Mouse (Mus musculus) intestine, embryonic 16.5 days (tissue): Measurements from ENCODE around the gene Ly6g6c. TPM values are rescaled to one million over a fixed set of nuclear protein-coding genes. Genes with fewer than 3 reads are reported as not detected.
A peak's percentile ranks its signal among the peaks of the same experiment; 100 is the strongest.

Experiments
- ATAC-seq: fragments of 200-750 bp; cut with Nextera tagmentation; 2 replicates; pipeline ENCODE4 v1.8.0; 2017; ENCODE audit warnings: moderate TSS enrichment, moderate library complexity
- H3K27ac ChIP-seq: fragments of 300-500 bp; sonication (generic); 2 replicates; pipeline ENCODE4 v1.5.1; 2014; ENCODE audit warnings: mild to moderate bottlenecking, low read length
- H3K27me3 ChIP-seq: fragments of 300-500 bp; sonication (generic); replicated peaks from 2 replicates; pipeline ENCODE4 v1.6.1; 2014; ENCODE audit warnings: low read length, control low read depth, mixed read lengths; ENCODE audit not compliant: control insufficient read depth, insufficient read depth
- H3K36me3 ChIP-seq: fragments of 300-500 bp; sonication (generic); 2 replicates; pipeline ENCODE4 v1.6.1; 2014; ENCODE audit warnings: low read length, control low read depth; ENCODE audit not compliant: control insufficient read depth, insufficient read depth
- H3K4me1 ChIP-seq: fragments of 300-500 bp; sonication (generic); 2 replicates; pipeline ENCODE4 v1.6.1; 2014; ENCODE audit warnings: low read length, control low read depth, mixed read lengths; ENCODE audit not compliant: control insufficient read depth, insufficient read depth
- H3K4me2 ChIP-seq: fragments of 300-500 bp; sonication (generic); 2 replicates; pipeline ENCODE4 v1.6.1; 2014; ENCODE audit warnings: low read depth, low read length, control low read depth
- H3K4me3 ChIP-seq: fragments of 300-500 bp; sonication (generic); 2 replicates; pipeline ENCODE4 v1.5.1; 2014; ENCODE audit warnings: mild to moderate bottlenecking, low read length
- H3K9ac ChIP-seq: fragments of 300-500 bp; sonication (generic); 2 replicates; pipeline ENCODE4 v1.6.1; 2014; ENCODE audit warnings: low read depth, low read length
- H3K9me3 ChIP-seq: fragments of 300-500 bp; sonication (generic); 2 replicates; pipeline ENCODE4 v1.6.1; 2016; ENCODE audit warnings: low read length, control low read depth; ENCODE audit not compliant: control insufficient read depth
- WGBS: fragments of 180-500 bp; shearing (Covaris S2); extraction: QIAGEN DNeasy Blood & Tissue Kit; methylation state at CpG from one replicate; pipeline ENCODE4 v1.1.7; 2014; 5-methylcytosine and 5-hydroxymethylcytosine counted together
- polyA plus RNA-seq: library from polyadenylated mRNA; unstranded; fragments of >200 nt; fragmentation: Nextera tagmentation; extraction: Ambion mirVana; gene quantifications from 2 replicates; pipeline ENCODE4 v1.2.1, GENCODE M21; 2015

Ly6g6c gene
- polyA plus RNA-seq, 1 experiment from 2014 or later: 0.24 TPM

GRCm38 (mm10) chr17:35060737-35061297 lies 4.4 kb upstream of the Ly6g6c start:
- H3K27ac ChIP-seq: no peak overlapping the region
- no peaks in the 10 kb centered on the region for H3K27me3 ChIP-seq
- H3K4me3 ChIP-seq: peak overlapping the region; percentile 72; the same call in 1 of the 2 replicates
- peak overlapping the region; percentile 67 for H3K4me2 ChIP-seq
- WGBS: 57% methylated on average over 22 of the region's 22 CpGs
- peak overlapping the region; percentile 84; the same call in 1 of the 2 replicates for H3K9ac ChIP-seq
- no peak for ATAC-seq
- H3K4me1 ChIP-seq: peaks cover 38% of the 10 kb centered on the region
- H3K9me3 ChIP-seq: no peaks in the 10 kb centered on the region
- peaks cover 14% of the 10 kb centered on the region for H3K36me3 ChIP-seq

GRCm38 (mm10) chr17:35061299-35061698 lies 3.9 kb upstream of the Ly6g6c start:
- no peak overlapping the region; the same call in 1 of the 2 replicates for H3K9ac ChIP-seq
- peaks cover 9% of the 10 kb centered on the region for H3K36me3 ChIP-seq
- no peaks in the 10 kb centered on the region for H3K9me3 ChIP-seq
- no peak overlapping the region for H3K4me3 ChIP-seq
- H3K4me1 ChIP-seq: peaks cover 38% of the 10 kb centered on the region
- no peak overlapping the region for H3K4me2 ChIP-seq
- no peak overlapping the region for H3K27ac ChIP-seq
- WGBS: 75% methylated on average over 8 of the region's 8 CpGs
- no peak for ATAC-seq
- no peaks in the 10 kb centered on the region for H3K27me3 ChIP-seq

- Histone ChIP-seq H3K9me3 (no peaks in the 10 kb centered on the region), H3K4me1 (peaks cover 35% of the 10 kb centered on the region), H3K36me3 (no peaks in the 10 kb centered on the region), H3K27ac (no peak overlapping the region), H3K27me3 (no peaks in the 10 kb centered on the region), H3K4me3 (no peak overlapping the region), H3K9ac (no peak overlapping the region), H3K4me2 (no peak overlapping the region)
- WGBS: 84% methylated on average over 3 of the region's 3 CpGs
- ATAC-seq: no peak
Measured at GRCm38 (mm10) chr17:35063466-35063865, 1.7 kb upstream of the Ly6g6c start.

DNA sequence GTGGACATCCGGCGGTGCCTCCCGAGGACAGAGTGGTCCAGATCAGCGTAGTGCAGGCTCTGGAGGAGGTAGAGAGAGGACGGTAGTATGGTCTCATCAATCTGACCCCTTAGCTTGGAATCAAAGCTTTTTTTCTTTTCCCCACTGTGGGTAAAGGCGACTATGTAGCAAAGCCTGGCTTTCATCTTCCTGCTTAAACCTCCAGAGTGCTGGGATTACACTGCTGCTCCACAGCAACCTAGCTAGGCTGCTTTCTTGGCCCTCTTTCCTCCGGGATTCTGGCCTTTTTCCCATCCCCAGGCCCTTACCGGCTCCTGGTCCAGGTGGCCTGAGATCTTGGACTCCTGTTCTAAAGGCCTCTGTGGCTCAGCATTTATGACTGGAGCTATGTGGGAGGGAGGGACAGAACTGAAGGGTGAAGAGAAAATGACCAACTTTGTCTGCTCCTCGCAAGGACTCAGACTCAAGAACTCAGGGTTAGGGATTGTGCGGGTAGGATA lies 760 bp upstream of the Ly6g6c start:
- peaks cover 33% of the 10 kb centered on the region for H3K4me1 ChIP-seq
- WGBS: 26% methylated on average over 10 of the region's 10 CpGs
- peak; percentile 19 for ATAC-seq
- H3K4me2 ChIP-seq: peak overlapping the region; percentile 69
- peak overlapping the region; percentile 50 for H3K4me3 ChIP-seq
- H3K9ac ChIP-seq: peak overlapping the region; percentile 59; the same call in 1 of the 2 replicates
- peak overlapping the region; percentile 79 for H3K27ac ChIP-seq
- no peaks in the 10 kb centered on the region for H3K36me3 ChIP-seq
- no peaks in the 10 kb centered on the region for H3K9me3 ChIP-seq
- no peaks in the 10 kb centered on the region; the same call in 1 of the 2 replicates for H3K27me3 ChIP-seq

GRCm38 (mm10) chr17:35066084-35066483 lies 896 bp downstream of the Ly6g6c start, which contains the start of gene Mpig6b:
Mpig6b (minus strand) TSS chr17:35066184.
- Histone ChIP-seq H3K4me1 (peaks cover 23% of the 10 kb centered on the region), H3K27me3 (no peaks in the 10 kb centered on the region; the same call in 1 of the 2 replicates), H3K4me2 (peak within 1 kb of the TSS; percentile 69), H3K9me3 (no peaks in the 10 kb centered on the region), H3K36me3 (no peaks in the 10 kb centered on the region), H3K9ac (peak within 1 kb of the TSS; percentile 59), H3K4me3 (peak within 1 kb of the TSS; percentile 50), H3K27ac (peak within 1 kb of the TSS; percentile 79)
- WGBS: 63% methylated on average over 10 of the region's 10 CpGs
- no peak for ATAC-seq

- no peaks in the 10 kb centered on the region for H3K36me3 ChIP-seq
- H3K27ac ChIP-seq: no peak overlapping the region
- H3K27me3 ChIP-seq: no peaks in the 10 kb centered on the region; the same call in 1 of the 2 replicates
- no peak overlapping the region for H3K4me3 ChIP-seq
- H3K9ac ChIP-seq: no peak overlapping the region
- ATAC-seq: no peak
- WGBS: 77% methylated on average over 17 of the region's 17 CpGs
- no peaks in the 10 kb centered on the region for H3K9me3 ChIP-seq
- H3K4me2 ChIP-seq: no peak overlapping the region
- H3K4me1 ChIP-seq: peaks cover 16% of the 10 kb centered on the region
Measured at GRCm38 (mm10) chr17:35068213-35068914, 3.2 kb downstream of the Ly6g6c start.

GRCm38 (mm10) chr17:35070556-35071229 lies 5.5 kb downstream of the Ly6g6c start:
- H3K27me3 ChIP-seq: no peaks in the 10 kb centered on the region; the same call in 1 of the 2 replicates
- H3K9ac ChIP-seq: no peak overlapping the region
- no peaks in the 10 kb centered on the region for H3K36me3 ChIP-seq
- peaks cover 5% of the 10 kb centered on the region for H3K4me1 ChIP-seq
- 48% methylated on average over 6 of the region's 6 CpGs for WGBS
- no peak overlapping the region for H3K4me3 ChIP-seq
- no peak overlapping the region for H3K27ac ChIP-seq
- H3K9me3 ChIP-seq: no peaks in the 10 kb centered on the region
- H3K4me2 ChIP-seq: no peak overlapping the region
- ATAC-seq: no peak

DNA sequence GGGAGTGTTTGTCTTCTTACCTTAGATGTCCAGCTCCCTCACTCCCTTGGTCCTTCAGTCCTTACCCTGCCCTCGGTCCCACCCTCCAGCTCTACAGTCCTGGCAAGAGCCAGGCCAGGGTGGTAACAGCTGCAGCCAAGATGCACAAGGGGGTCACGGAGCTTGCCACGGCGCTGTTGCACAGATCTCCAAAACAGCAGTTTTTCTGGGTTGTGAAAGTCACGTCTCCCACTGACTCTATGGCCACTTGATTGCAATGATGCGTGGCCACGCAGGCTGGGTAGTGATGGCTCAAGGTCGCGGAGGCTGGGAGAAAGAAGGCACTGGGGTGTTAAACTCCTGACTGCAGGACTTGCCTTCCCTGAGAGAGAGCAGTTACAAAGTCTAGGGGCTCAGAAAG lies 6.3 kb downstream of the Ly6g6c start:
- peaks cover 8% of the 10 kb centered on the region for H3K4me1 ChIP-seq

DNA sequence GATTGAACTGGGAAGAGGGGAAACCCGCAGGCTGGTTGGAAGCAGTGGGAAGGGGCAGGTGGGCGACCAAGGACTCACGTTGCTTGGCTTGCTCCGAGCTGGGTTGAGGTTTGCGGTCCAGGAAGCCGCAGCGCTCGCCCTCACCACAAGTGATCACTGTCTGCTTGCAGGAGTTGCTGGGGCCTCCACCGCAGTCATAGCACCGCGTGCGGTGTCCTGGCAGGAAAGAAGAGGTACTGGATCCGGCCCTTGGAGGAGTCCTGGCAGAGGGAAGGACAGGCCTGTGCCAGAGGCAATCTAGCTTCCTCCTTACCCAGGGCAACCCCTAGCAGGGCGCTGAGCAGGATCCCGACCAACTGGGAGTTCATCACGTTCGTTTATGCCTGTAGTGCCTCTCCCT lies 8.9 kb downstream of the Ly6g6c start:
- WGBS: 38% methylated on average over 17 of the region's 17 CpGs
- Histone ChIP-seq H3K27me3 (no peaks in the 10 kb centered on the region), H3K27ac (no peak overlapping the region), H3K4me3 (peak overlapping the region; percentile 15), H3K4me2 (0 out of 2 replicates have a peak overlapping the region, but pooled peaks have one; percentile 5), H3K36me3 (no peaks in the 10 kb centered on the region), H3K4me1 (peaks cover 24% of the 10 kb centered on the region), H3K9me3 (no peaks in the 10 kb centered on the region), H3K9ac (peak overlapping the region; percentile 46; the same call in 1 of the 2 replicates)
- ATAC-seq: peak; percentile 19; the same call in 1 of the 2 replicates

More for the DNA sequence above, 6.3 kb downstream of the Ly6g6c start:
- no peak overlapping the region for H3K27ac ChIP-seq
- H3K9me3 ChIP-seq: no peaks in the 10 kb centered on the region
- H3K36me3 ChIP-seq: no peaks in the 10 kb centered on the region
- no peak overlapping the region for H3K9ac ChIP-seq
- 75% methylated on average over 9 of the region's 9 CpGs for WGBS
- no peak overlapping the region for H3K4me2 ChIP-seq
- no peak overlapping the region for H3K4me3 ChIP-seq
- H3K27me3 ChIP-seq: no peaks in the 10 kb centered on the region; the same call in 1 of the 2 replicates
- no peak for ATAC-seq
